In genomic region chr5:24927706-24928105, GRCm38 (mm10) we compare ENCODE assay signal across 15 mouse cellular contexts.
DNase-seq lines count a peak whose midpoint lies in the region; ATAC-seq lines count a peak whose summit lies in the region.
"Had no signal": no experiment of that assay in that cellular context is flagged by ENCODE, and none has a peak within 500 bp of the region (broad histone marks: within the 10 kb centered on the region; RNA-seq: fewer than 3 reads in every experiment).

No protein-coding gene starts in this region.

- no peaks in the 10 kb centered on the region for H3K36me3 ChIP-seq in embryonic facial prominence, embryonic 11.5 days (replicated peaks; ENCODE audit: control insufficient read depth, insufficient read depth, low read depth, low read length)
- H3K36me3 ChIP-seq in embryonic facial prominence, embryonic 10.5 days (replicated peaks) = no peaks in the 10 kb centered on the region
- no peaks in the 10 kb centered on the region for H3K36me3 ChIP-seq in intestine, embryonic 16.5 days (ENCODE audit: control insufficient read depth, insufficient read depth, low read length)
- H3K36me3 ChIP-seq in intestine, embryonic 15.5 days = no peaks in the 10 kb centered on the region
- H3K36me3 ChIP-seq: hindbrain, embryonic 12.5 days; limb, embryonic 10.5 days had no signal

- H3K4me1 ChIP-seq in embryonic facial prominence, embryonic 11.5 days (ENCODE audit: control insufficient read depth, insufficient read depth, low read length) = no peaks in the 10 kb centered on the region
- 0 out of 2 replicates have a peak, but pooled peaks cover 3% of the 10 kb centered on the region for H3K4me1 ChIP-seq in embryonic facial prominence, embryonic 10.5 days
- peaks cover 8% of the 10 kb centered on the region; the same call in 1 of the 2 replicates for H3K4me1 ChIP-seq in intestine, embryonic 16.5 days (ENCODE audit: control insufficient read depth, insufficient read depth, low read length)
- H3K4me1 ChIP-seq in intestine, embryonic 15.5 days (replicated peaks) = 0 out of 2 replicates have a peak, but pooled peaks cover 7% of the 10 kb centered on the region
- H3K4me1 ChIP-seq: hindbrain, embryonic 12.5 days; limb, embryonic 10.5 days had no signal

- no peak overlapping the region for H3K27ac ChIP-seq in embryonic facial prominence, embryonic 11.5 days (replicated peaks; ENCODE audit: low read depth, low read length)
- no peak overlapping the region for H3K27ac ChIP-seq in embryonic facial prominence, embryonic 10.5 days (replicated peaks)
- no peak overlapping the region for H3K27ac ChIP-seq in intestine, embryonic 16.5 days (ENCODE audit: low read length)
- no peak overlapping the region for H3K27ac ChIP-seq in intestine, embryonic 15.5 days
- H3K27ac ChIP-seq: hindbrain, embryonic 12.5 days; limb, embryonic 10.5 days had no signal

- H3K4me3 ChIP-seq in embryonic facial prominence, embryonic 11.5 days (ENCODE audit: low read depth, low read length) = no peak overlapping the region
- H3K4me3 ChIP-seq in embryonic facial prominence, embryonic 10.5 days = no peak overlapping the region
- no peak overlapping the region for H3K4me3 ChIP-seq in intestine, embryonic 16.5 days (ENCODE audit: low read length)
- H3K4me3 ChIP-seq in intestine, embryonic 15.5 days (replicated peaks) = no peak overlapping the region
- H3K4me3 ChIP-seq: hindbrain, embryonic 12.5 days; limb, embryonic 10.5 days had no signal

- H3K9ac ChIP-seq in embryonic facial prominence, embryonic 11.5 days (replicated peaks; ENCODE audit: low read length) = no peak overlapping the region
- no peak overlapping the region for H3K9ac ChIP-seq in intestine, embryonic 16.5 days (ENCODE audit: low read depth, low read length)
- no peak overlapping the region for H3K9ac ChIP-seq in intestine, embryonic 15.5 days
- H3K9ac ChIP-seq: hindbrain, embryonic 12.5 days had no signal

- H3K27me3 ChIP-seq in embryonic facial prominence, embryonic 11.5 days (ENCODE audit: control insufficient read depth, insufficient read depth, low read length) = no peaks in the 10 kb centered on the region
- no peaks in the 10 kb centered on the region for H3K27me3 ChIP-seq in embryonic facial prominence, embryonic 10.5 days (replicated peaks; ENCODE audit: low read depth, poor library complexity, severe bottlenecking)
- no peaks in the 10 kb centered on the region for H3K27me3 ChIP-seq in intestine, embryonic 16.5 days (replicated peaks; ENCODE audit: control insufficient read depth, insufficient read depth, low read length)
- H3K27me3 ChIP-seq in intestine, embryonic 15.5 days (replicated peaks) = no peaks in the 10 kb centered on the region
- H3K27me3 ChIP-seq: hindbrain, embryonic 12.5 days had no signal

- WGBS in embryonic facial prominence, embryonic 11.5 days = 19% methylated on average over 8 of the region's 8 CpGs
- 18% methylated on average over 8 of the region's 8 CpGs for whole genome bisulfite sequencing in embryonic facial prominence, embryonic 10.5 days
- WGBS in intestine, embryonic 16.5 days = 30% methylated on average over 8 of the region's 8 CpGs
- WGBS in intestine, embryonic 15.5 days = 32% methylated on average over 8 of the region's 8 CpGs

- ATAC-seq in embryonic facial prominence, embryonic 11.5 days (replicated peaks; ENCODE audit: insufficient number of reproducible peaks, low FRiP score, low TSS enrichment, low read depth) = 0 out of 2 replicates have a peak, but pooled peaks have one; percentile 34
- ATAC-seq in intestine, embryonic 16.5 days = peak; percentile 50; the same call in 1 of the 2 replicates
- no peak for ATAC-seq in intestine, embryonic 15.5 days
- no peak for ATAC-seq in CD4-positive, CD25-positive, alpha-beta regulatory T cell, adult 4 months

- no peak overlapping the region for H3K4me2 ChIP-seq in embryonic facial prominence, embryonic 11.5 days (ENCODE audit: low read depth, low read length)
- H3K4me2 ChIP-seq in intestine, embryonic 16.5 days (ENCODE audit: low read depth, low read length) = no peak overlapping the region
- H3K4me2 ChIP-seq in intestine, embryonic 15.5 days (replicated peaks) = no peak overlapping the region
- H3K4me2 ChIP-seq: hindbrain, embryonic 12.5 days had no signal

- no peaks in the 10 kb centered on the region for H3K9me3 ChIP-seq in embryonic facial prominence, embryonic 11.5 days (replicated peaks; ENCODE audit: control insufficient read depth, low read length)
- H3K9me3 ChIP-seq in embryonic facial prominence, embryonic 10.5 days = no peaks in the 10 kb centered on the region
- no peaks in the 10 kb centered on the region for H3K9me3 ChIP-seq in intestine, embryonic 16.5 days (ENCODE audit: control insufficient read depth, low read length)
- H3K9me3 ChIP-seq in intestine, embryonic 15.5 days = no peaks in the 10 kb centered on the region
- H3K9me3 ChIP-seq: hindbrain, embryonic 12.5 days; limb, embryonic 10.5 days had no signal

- no peak for DNase-seq in embryonic facial prominence, embryonic 11.5 days (ENCODE audit: low spot score)
- no peak for DNase-seq in embryonic facial prominence, embryonic 10.5 days (ENCODE audit: low spot score)
- peak; percentile 67 for DNase-seq in liver
- peak; percentile 51 for DNase-seq in yolk sac, embryonic 10.5 days (ENCODE audit: low spot score)
- DNase-seq in cerebellum, postnatal 10 days = no peak
- DNase-seq: adrenal gland, postnatal 14 days; cerebellum, postnatal 36 days; kidney, adult 18-20 months; kidney, postnatal 25 days; thymus, adult 18-20 months had no signal

Comparison
In these comparisons a context has a peak if more than half of its experiments do, and no peak if none do; other contexts are left out.
1. ATAC-seq: peak in embryonic facial prominence, embryonic 11.5 days (single experiment) and intestine, embryonic 16.5 days (single experiment); none in intestine, embryonic 15.5 days (single experiment) and CD4-positive, CD25-positive, alpha-beta regulatory T cell, adult 4 months (single experiment).
2. DNase-seq: peak in liver (single experiment) and yolk sac, embryonic 10.5 days (single experiment); none in embryonic facial prominence, embryonic 11.5 days (single experiment), embryonic facial prominence, embryonic 10.5 days (single experiment) and cerebellum, postnatal 10 days (0 of 2).